Mouse (Mus musculus): ENCODE data around the gene Irgq.
"Not testable (repeated sequence)": the region's sequence is repeated elsewhere in the genome, so short reads cannot be mapped to it uniquely, and the experiment has no call there.

- not testable (repeated sequence) for TF ChIP-seq POLR2A (IDR thresholded peaks at IDR 0.05; ENCODE audit: borderline replicate concordance, extremely low read depth, low read depth, low read length); CTCF (IDR thresholded peaks at IDR 0.05; ENCODE audit: insufficient read depth, low read length)
Observed at GRCm38 (mm10) chr7:24483291-24483690, 47.2 kb upstream of the Irgq start.
